Mouse (Mus musculus) myocyte (in vitro differentiated cells): ENCODE measurements around the gene Cd8b1.

ENCODE experiments used
- CEBPB ChIP-seq: IDR thresholded peaks from 2 replicates; pipeline ENCODE4 v1.6.1; 2011; ENCODE audit warnings: mild to moderate bottlenecking, moderate library complexity; ENCODE audit not compliant: poor library complexity, insufficient read depth, severe bottlenecking
- POLR2A ChIP-seq: IDR thresholded peaks from one replicate; pipeline ENCODE4 v1.6.1; 2011; ENCODE audit warnings: low read depth, mild to moderate bottlenecking, control low read depth, moderate library complexity; ENCODE audit not compliant: insufficient read length

GRCm38 (mm10) chr6:71353722-71354121 lies 31.1 kb downstream of the Cd8b1 start:
- TF ChIP-seq POLR2A = no peak
- TF ChIP-seq CEBPB = no peak
